Mouse (Mus musculus) stomach, embryonic 16.5 days (tissue): ENCODE measurements around the gene Fam3c. TPM values are rescaled to one million over a fixed set of nuclear protein-coding genes. Genes with fewer than 3 reads are reported as not detected.

Experiments used
- ATAC-seq: fragments of 200-750 bp; cut with Nextera tagmentation; 2 replicates; pipeline ENCODE4 v1.8.0; 2017; ENCODE audit warnings: moderate number of reproducible peaks, moderate TSS enrichment; ENCODE audit not compliant: insufficient read depth, low FRiP score
- H3K27ac ChIP-seq: fragments of 300-500 bp; sonication (generic); 2 replicates; pipeline ENCODE4 v1.5.1; 2014; ENCODE audit warnings: low read length
- H3K27me3 ChIP-seq: fragments of 300-500 bp; sonication (generic); 2 replicates; pipeline ENCODE4 v1.6.1; 2014; ENCODE audit warnings: low read length, control low read depth, mixed read lengths; ENCODE audit not compliant: control insufficient read depth, insufficient read depth
- H3K36me3 ChIP-seq: fragments of 300-500 bp; sonication (generic); 2 replicates; pipeline ENCODE4 v1.6.1; 2014; ENCODE audit warnings: low read length; ENCODE audit not compliant: control insufficient read depth, insufficient read depth
- H3K4me1 ChIP-seq: fragments of 300-500 bp; sonication (generic); 2 replicates; pipeline ENCODE4 v1.6.1; 2014; ENCODE audit warnings: low read length, control low read depth, mixed read lengths; ENCODE audit not compliant: control insufficient read depth, insufficient read depth
- H3K4me2 ChIP-seq: fragments of 300-500 bp; sonication (generic); 2 replicates; pipeline ENCODE4 v1.6.1; 2014; ENCODE audit warnings: low read depth, low read length, mixed read lengths
- H3K4me3 ChIP-seq: fragments of 300-500 bp; sonication (generic); replicated peaks from 2 replicates; pipeline ENCODE4 v1.5.1; 2014; ENCODE audit warnings: mild to moderate bottlenecking, low read length
- H3K9ac ChIP-seq: fragments of 300-500 bp; sonication (generic); 2 replicates; pipeline ENCODE4 v1.6.1; 2014; ENCODE audit warnings: low read length
- H3K9me3 ChIP-seq: fragments of 300-500 bp; sonication (generic); replicated peaks from 2 replicates; pipeline ENCODE4 v1.6.1; 2016; ENCODE audit warnings: low read length, control low read depth; ENCODE audit not compliant: control insufficient read depth
- WGBS: fragments of 180-500 bp; shearing (Covaris S2); extraction: QIAGEN DNeasy Blood & Tissue Kit; methylation state at CpG from one replicate; pipeline ENCODE4 v1.1.7; 2014; 5-methylcytosine and 5-hydroxymethylcytosine counted together
- polyA plus RNA-seq: library from polyadenylated mRNA; unstranded; fragments of >200 nt; fragmentation: Nextera tagmentation; extraction: Ambion mirVana; gene quantifications from 2 replicates; pipeline ENCODE4 v1.2.1, GENCODE M21; 2015

Gene Fam3c
- polyA plus RNA-seq, 1 experiment from 2014 or later, result 82.2 TPM

GRCm38 (mm10) chr6:22359019-22359418 lies 3.0 kb upstream of the Fam3c start:
- 43% methylated on average over 1 of the region's 1 CpGs for WGBS
- ATAC-seq, result no peak
- Histone ChIP-seq H3K4me1 (peaks cover 7% of the 10 kb centered on the region), H3K4me3 (no peak overlapping the region), H3K27me3 (no peaks in the 10 kb centered on the region), H3K9ac (no peak overlapping the region), H3K27ac (no peak overlapping the region), H3K36me3 (no peaks in the 10 kb centered on the region), H3K4me2 (no peak overlapping the region), H3K9me3 (0 out of 2 replicates have a peak, but pooled peaks cover 3% of the 10 kb centered on the region)

DNA sequence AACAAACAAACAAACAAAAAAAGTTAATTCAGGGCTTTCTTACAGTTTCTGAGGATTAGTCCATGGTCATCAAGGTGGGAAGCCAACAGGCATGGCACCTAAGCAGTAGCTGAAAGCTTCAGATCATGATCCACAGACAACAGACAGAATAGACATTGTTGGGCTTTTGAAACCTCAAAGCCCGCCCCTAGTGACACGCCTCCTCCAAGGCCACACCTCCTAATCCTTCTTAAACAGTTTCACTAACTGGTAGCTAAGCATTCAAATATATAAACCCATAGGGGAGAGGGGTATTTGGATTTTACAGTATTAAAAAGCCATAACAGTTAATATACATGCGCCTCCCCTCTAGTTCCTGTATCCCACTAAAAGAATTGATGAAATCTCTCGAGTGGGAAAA lies 1.3 kb upstream of the Fam3c start:
- H3K4me3 ChIP-seq, result no peak overlapping the region
- no peak overlapping the region for H3K4me2 ChIP-seq
- peaks cover 7% of the 10 kb centered on the region for H3K4me1 ChIP-seq
- 0 out of 2 replicates have a peak, but pooled peaks cover 3% of the 10 kb centered on the region for H3K9me3 ChIP-seq
- no peaks in the 10 kb centered on the region for H3K36me3 ChIP-seq
- 97% methylated on average over 4 of the region's 4 CpGs for WGBS
- H3K27ac ChIP-seq, result no peak overlapping the region
- H3K9ac ChIP-seq, result no peak overlapping the region
- no peak for ATAC-seq
- H3K27me3 ChIP-seq, result no peaks in the 10 kb centered on the region

DNA sequence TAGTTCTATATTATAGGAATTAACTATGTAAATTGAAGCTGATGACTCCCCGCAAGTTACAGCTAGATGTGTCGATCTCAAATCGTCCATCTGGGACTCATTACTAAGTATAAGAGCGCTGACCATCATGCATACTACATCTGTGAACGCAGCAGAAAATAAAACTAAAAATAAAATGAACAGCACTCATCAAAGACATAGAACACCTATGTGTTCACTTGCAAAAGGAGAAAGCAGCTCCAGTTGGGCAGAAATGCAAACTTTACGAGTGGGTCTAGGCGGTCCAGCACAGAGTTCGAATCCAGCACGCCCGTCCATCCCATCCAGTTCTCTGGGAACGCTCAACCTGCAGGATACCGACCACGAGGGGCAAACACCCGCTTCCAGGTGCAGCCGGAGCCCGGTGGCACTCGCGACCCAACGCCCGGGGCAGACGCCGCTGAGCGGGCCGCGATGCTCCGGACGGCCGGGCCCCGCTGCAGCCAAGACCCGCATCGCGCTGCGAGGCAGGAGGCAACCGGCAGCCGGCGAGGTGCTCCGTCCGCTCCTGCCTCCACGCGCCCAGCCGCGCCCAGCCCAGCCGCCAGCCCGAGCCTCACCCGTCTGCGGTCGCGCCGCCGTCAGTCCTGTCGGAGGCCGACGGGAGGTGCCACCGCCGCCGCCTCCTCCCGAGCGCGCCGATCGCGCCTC lies 502 bp downstream of the Fam3c start:
- H3K4me2 ChIP-seq, result peak overlapping the region; percentile 62
- H3K4me1 ChIP-seq, result peaks cover 9% of the 10 kb centered on the region
- no peaks in the 10 kb centered on the region for H3K36me3 ChIP-seq
- H3K9ac ChIP-seq, result peak overlapping the region; percentile 92
- H3K27me3 ChIP-seq, result no peaks in the 10 kb centered on the region
- H3K9me3 ChIP-seq, result 0 out of 2 replicates have a peak, but pooled peaks cover 3% of the 10 kb centered on the region
- WGBS, result 2% methylated on average over 61 of the region's 62 CpGs
- no peak; the same call in none of the 2 replicates for ATAC-seq
- peak overlapping the region; percentile 85 for H3K27ac ChIP-seq
- H3K4me3 ChIP-seq, result peak overlapping the region; percentile 87

DNA sequence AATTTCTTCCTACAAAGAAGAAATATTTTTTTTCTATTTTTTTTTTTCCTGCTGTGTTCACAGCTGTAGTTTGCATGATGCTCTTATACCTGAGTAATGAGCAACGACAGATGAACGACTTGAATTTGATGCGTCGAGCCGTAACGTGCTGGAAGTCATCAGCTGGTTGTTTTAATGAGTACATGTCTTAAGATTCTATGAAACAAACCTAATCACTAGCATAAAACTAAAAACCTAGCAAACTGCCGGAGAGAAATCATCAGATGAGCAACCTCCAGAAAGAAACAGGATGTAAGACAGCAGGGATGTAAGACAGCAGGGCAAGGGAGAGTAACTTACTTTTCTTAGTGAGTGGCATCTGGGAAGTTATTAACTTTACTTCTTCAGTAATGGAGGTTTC lies 1.4 kb downstream of the Fam3c start:
- H3K27ac ChIP-seq, result no peak overlapping the region
- peak overlapping the region; percentile 62 for H3K4me2 ChIP-seq
- H3K27me3 ChIP-seq, result no peaks in the 10 kb centered on the region
- H3K9ac ChIP-seq, result peak overlapping the region; percentile 37
- 0 out of 2 replicates have a peak, but pooled peaks cover 3% of the 10 kb centered on the region for H3K9me3 ChIP-seq
- ATAC-seq, result no peak
- H3K4me1 ChIP-seq, result peaks cover 9% of the 10 kb centered on the region
- no peaks in the 10 kb centered on the region for H3K36me3 ChIP-seq
- WGBS, result 70% methylated on average over 7 of the region's 7 CpGs
- H3K4me3 ChIP-seq, result peak overlapping the region; percentile 87

GRCm38 (mm10) chr6:22354031-22354430 lies 2.0 kb downstream of the Fam3c start:
- ATAC-seq, result no peak
- H3K9me3 ChIP-seq, result 0 out of 2 replicates have a peak, but pooled peaks cover 3% of the 10 kb centered on the region
- peak overlapping the region; percentile 62 for H3K4me2 ChIP-seq
- peak overlapping the region; percentile 37 for H3K9ac ChIP-seq
- no peaks in the 10 kb centered on the region for H3K36me3 ChIP-seq
- peak overlapping the region; percentile 42; the same call in 1 of the 2 replicates for H3K27ac ChIP-seq
- no peaks in the 10 kb centered on the region for H3K27me3 ChIP-seq
- 36% methylated on average over 1 of the region's 1 CpGs for WGBS
- H3K4me1 ChIP-seq, result peaks cover 9% of the 10 kb centered on the region
- H3K4me3 ChIP-seq, result peak overlapping the region; percentile 87

GRCm38 (mm10) chr6:22351551-22351950 lies 4.5 kb downstream of the Fam3c start:
- Histone ChIP-seq H3K27me3 (no peaks in the 10 kb centered on the region), H3K36me3 (no peaks in the 10 kb centered on the region), H3K9ac (peak overlapping the region; percentile 1; the same call in 1 of the 2 replicates), H3K4me3 (no peak overlapping the region), H3K9me3 (no peaks in the 10 kb centered on the region), H3K4me1 (peaks cover 17% of the 10 kb centered on the region), H3K4me2 (0 out of 2 replicates have a peak overlapping the region, but pooled peaks have one; percentile 24), H3K27ac (peak overlapping the region; percentile 44; the same call in 1 of the 2 replicates)
- no peak for ATAC-seq
- WGBS, result 70% methylated on average over 9 of the region's 9 CpGs

DNA sequence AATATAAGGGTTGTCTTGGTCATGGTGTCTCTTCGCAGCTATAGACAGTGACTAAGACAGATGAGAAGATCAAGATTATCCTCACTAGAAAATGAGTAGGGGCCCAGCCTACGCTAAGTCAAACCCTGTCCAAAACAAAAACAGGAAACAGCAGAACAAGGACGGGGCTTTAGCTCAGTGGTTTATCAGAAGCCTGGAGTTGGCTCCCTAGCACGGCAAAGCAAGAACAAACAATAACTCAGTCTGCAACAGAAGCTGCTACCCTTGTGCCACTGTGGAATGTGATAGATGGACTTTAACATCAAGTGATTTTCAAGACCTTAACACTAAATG lies 5.8 kb downstream of the Fam3c start:
- ATAC-seq, result no peak
- H3K27me3 ChIP-seq, result no peaks in the 10 kb centered on the region
- H3K27ac ChIP-seq, result no peak overlapping the region
- H3K9me3 ChIP-seq, result no peaks in the 10 kb centered on the region
- 40% methylated on average over 4 of the region's 4 CpGs for WGBS
- H3K36me3 ChIP-seq, result no peaks in the 10 kb centered on the region
- no peak overlapping the region for H3K9ac ChIP-seq
- no peak overlapping the region for H3K4me2 ChIP-seq
- H3K4me3 ChIP-seq, result no peak overlapping the region
- peaks cover 17% of the 10 kb centered on the region for H3K4me1 ChIP-seq

DNA sequence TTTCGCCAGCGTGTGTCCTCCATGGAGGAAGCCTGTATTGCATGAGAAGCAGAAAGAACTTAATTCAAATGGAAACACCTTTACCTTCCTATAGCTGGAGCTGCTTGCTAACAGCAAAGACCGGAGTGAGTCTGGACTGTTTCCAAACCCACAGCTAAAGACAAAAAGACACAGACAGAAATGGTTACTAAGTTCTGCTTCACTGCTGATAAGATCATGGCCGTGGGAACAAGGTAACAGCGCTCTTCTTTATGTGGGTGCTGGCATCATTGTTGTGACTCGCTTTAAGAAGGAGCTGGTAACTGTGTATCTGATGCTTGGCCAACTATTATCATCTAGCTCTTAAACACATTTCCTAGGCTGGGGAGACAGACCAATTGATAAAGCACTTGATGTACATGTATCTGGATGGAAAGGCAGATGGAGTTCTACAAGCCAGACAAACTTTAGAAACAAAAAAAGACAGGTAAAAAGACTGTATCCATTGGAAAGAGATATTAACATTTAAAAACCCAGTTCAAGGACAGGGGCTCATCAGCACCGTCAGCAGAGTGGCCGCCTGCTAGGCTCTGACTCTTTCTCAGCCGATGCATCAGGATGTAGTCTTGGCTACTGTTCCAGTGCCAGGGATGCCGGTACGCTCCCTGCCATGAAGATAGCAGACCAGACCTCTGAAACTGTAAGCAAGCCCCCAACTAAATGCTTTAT lies 6.4 kb downstream of the Fam3c start:
- Histone ChIP-seq H3K9ac (no peak overlapping the region), H3K27ac (no peak overlapping the region), H3K4me2 (no peak overlapping the region), H3K4me3 (no peak overlapping the region), H3K9me3 (no peaks in the 10 kb centered on the region), H3K4me1 (peaks cover 14% of the 10 kb centered on the region), H3K27me3 (no peaks in the 10 kb centered on the region), H3K36me3 (no peaks in the 10 kb centered on the region)
- WGBS, result 77% methylated on average over 11 of the region's 11 CpGs
- ATAC-seq, result no peak

DNA sequence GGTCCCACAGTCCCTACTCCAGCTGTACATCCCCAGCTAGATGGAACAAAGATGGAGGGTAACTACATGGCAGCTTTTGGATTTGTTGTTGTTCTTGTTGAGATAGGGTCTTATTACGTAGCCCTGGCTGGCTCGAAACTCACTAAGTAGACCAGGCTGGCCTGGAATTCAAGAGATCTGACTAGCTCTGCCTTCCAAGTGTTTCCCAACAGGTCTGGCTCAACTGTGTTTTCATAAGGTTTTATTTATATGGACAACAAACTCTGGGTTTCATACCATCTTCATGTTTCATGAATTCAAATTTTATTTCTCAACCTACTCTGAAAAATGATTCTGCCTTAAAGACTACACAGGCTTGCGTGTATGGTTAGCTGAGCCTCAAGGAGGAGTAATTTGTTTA lies 7.1 kb downstream of the Fam3c start:
- 97% methylated on average over 3 of the region's 3 CpGs for WGBS
- Histone ChIP-seq H3K9ac (no peak overlapping the region), H3K4me2 (no peak overlapping the region), H3K9me3 (no peaks in the 10 kb centered on the region), H3K4me1 (peaks cover 13% of the 10 kb centered on the region; the same call in 1 of the 2 replicates), H3K4me3 (no peak overlapping the region), H3K27me3 (no peaks in the 10 kb centered on the region), H3K27ac (no peak overlapping the region), H3K36me3 (no peaks in the 10 kb centered on the region)
- no peak for ATAC-seq
